Mouse (Mus musculus): ENCODE measurements at regions not wholly inside any gene's neighbourhood (a gene's known extent, or its start where the extent isn't known, plus 50 kb on each side); places are given as distances from the start of the nearest gene placed in this dataset.

DNA sequence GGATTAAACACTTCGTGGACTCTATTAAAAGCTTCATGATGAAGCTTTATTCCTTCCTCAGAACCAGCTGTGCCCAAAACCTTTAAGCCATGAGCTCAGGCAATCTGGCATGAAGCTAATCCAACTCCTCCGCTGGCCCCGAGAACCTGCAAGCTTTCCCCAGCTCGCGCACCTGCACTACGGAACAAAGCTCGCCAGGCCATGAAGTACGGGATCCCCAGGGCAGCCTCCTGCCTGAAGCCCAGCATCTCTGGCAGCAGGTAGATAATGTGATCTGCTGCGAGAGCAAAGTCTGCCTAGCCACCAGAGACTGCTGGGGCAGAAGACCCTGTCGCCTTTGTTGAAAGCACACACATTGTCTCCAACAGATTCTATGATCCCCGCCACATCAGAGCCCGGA, 108.9 kb downstream of the Gm9376 start:
- no peak for DNase-seq (ENCODE audit: extremely low spot score in 1 of 2, low spot score in 2 of 2)
- no peak overlapping the region for H3K27ac ChIP-seq
- TF ChIP-seq CTCF (IDR thresholded peaks at IDR 0.05): no peak
- H3K4me3 ChIP-seq: no peak overlapping the region
- intact Hi-C loops (cut with DNase I): no loop called here

DNA sequence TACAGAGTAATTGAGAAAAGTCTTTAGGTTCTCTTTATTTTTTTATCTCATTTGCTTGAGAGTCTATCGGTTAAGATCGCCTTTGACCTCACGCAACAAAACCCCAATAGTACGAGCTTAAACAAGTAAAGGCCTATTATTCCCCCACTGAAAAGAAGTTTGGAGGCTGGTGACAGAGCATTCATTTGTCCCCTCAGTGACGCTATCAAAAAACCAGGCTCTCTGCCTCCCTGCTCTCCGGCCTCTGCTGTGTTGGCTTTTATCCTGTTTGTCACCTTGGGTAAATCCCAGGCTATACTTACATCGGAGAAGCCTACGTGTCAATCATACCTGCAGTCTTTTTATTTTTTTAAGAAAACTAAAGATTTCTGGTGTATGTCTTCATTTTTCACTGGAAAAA, 112.9 kb downstream of the Gm9376 start:
- Histone ChIP-seq H3K4me3 (no peak overlapping the region), H3K27ac (no peak overlapping the region)
- no peak for TF ChIP-seq CTCF (IDR thresholded peaks at IDR 0.05)
- intact Hi-C loops (cut with DNase I): no loop called here
- DNase-seq (ENCODE audit: extremely low spot score in 1 of 2, low spot score in 2 of 2): no peak

DNA sequence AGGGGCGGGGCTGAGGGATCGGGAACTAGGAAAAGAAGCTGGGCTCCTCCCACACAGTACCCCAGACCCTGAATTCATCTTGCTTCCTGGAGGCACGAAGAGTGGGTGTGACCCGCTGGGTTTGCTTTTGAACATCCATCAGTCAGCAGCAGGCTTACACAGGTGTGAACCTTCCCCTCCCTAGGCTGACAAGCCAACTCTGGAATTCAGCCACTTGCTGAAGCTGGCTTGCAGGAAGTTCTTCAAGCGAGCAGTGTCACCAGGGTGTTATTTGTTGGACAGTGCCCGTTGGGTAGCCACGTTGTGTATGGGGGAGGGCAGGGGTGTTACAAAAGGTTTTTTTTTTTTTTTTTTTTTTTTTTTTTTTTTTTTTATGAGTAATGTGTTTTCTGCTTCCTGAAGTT, 118.8 kb downstream of the Gm9376 start:
- intact Hi-C loops (cut with DNase I): loop anchor here (5.0 kb wide), 1 partner anchor 148 kb away; the partner anchor contains the start of gene Sox21
- DNase-seq (ENCODE audit: extremely low spot score in 1 of 2, low spot score in 2 of 2): no peak
- Histone ChIP-seq H3K27ac (no peak overlapping the region), H3K4me3 (no peak overlapping the region)
- no peak for TF ChIP-seq CTCF (IDR thresholded peaks at IDR 0.05)

DNA sequence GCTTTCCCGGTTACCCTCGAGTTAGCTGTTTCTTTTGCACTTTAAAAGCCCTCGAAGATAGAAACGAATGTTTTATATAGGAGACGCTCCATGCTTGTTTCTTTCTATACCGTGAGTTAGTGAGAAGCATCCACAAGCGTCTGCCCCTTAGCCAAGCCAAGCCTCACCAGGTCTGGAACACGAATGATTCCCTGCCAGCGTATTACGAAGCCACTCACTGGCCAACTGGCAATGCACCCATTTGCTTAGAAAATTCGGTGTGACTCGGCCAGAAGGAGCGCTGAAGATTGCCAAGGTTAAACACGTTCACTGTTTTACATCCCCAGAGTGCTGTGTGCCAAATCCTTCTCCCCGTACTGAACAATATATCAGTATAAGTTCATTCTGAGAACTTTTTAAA, 121.3 kb downstream of the Gm9376 start:
- intact Hi-C loops (cut with DNase I): loop anchor here (5.0 kb wide), 1 partner anchor 151 kb away; the partner anchor contains the start of gene Sox21
- TF ChIP-seq CTCF (IDR thresholded peaks at IDR 0.05): no peak

DNA sequence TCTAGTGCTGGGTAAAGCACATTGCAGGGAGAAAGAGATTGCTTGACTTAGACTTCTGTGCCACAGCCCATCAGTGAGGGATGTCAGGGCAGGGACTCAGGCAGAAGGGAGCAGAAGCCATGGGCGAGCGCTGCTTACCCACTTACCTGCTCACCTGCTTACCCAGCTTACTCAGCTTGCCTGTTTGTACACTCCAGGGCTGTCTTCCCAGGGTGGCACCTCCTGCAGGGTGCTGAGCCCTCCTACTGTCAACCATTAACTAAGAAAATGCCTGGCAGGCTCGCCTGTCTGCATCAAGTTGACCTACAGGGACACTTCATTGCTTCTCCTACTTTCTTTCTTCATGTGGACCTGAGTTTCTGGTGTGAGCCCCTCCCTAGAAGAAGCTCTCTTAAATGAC, 124.0 kb downstream of the Gm9376 start:
- no peak for TF ChIP-seq CTCF (IDR thresholded peaks at IDR 0.05)
- intact Hi-C loops (cut with DNase I): no loop called here
- Histone ChIP-seq H3K4me3 (no peak overlapping the region), H3K27ac (no peak overlapping the region)
- DNase-seq (ENCODE audit: extremely low spot score in 1 of 2, low spot score in 2 of 2): no peak

More for the DNA sequence above, 121.3 kb downstream of the Gm9376 start:
- Histone ChIP-seq H3K27ac (no peak overlapping the region), H3K4me3 (no peak overlapping the region)
- no peak for DNase-seq (ENCODE audit: extremely low spot score in 1 of 2, low spot score in 2 of 2)

DNA sequence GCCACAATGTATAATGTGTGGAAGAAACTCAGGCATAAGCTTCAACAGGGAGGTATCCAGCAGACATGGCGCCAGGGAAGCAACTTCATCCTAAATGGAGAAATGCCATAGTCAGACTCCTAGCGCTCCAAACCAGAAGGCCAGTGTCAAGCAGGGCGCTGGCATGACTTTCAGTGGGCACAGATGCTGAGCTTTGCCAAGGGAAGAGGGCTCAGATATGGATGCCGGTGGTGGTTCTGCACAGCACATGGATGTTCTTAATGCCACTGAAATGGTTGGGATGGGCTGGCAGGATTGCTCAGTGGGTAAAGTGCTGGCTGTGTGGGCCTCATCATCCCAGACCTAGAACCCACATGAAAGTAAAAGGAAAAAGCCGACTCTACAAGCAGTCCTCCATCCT, 124.8 kb downstream of the Gm9376 start:
- no peak overlapping the region for H3K27ac ChIP-seq
- intact Hi-C loops (cut with DNase I): no loop called here
- no peak for DNase-seq (ENCODE audit: extremely low spot score in 1 of 2, low spot score in 2 of 2)
- no peak for TF ChIP-seq CTCF (IDR thresholded peaks at IDR 0.05)
- no peak overlapping the region for H3K4me3 ChIP-seq

DNA sequence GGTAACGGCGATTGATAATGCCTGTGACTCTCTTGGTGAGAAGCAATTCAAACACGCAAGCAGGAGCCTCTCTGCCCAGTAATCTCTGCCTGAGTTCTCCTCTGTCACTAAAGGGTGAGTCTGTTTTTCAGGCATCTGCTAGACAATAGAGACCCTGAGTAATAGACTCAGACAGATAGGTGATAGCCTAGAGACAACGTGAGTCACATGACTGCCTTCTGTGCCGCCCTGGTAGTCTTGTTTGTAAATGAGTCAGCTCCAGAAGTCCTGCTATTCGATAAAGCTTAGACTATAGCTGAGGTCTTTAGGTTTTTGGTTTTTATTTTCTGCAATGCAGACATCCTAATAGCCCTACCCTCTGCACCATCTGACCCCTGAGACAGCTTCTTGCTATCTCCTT, 126.9 kb downstream of the Gm9376 start:
- H3K27ac ChIP-seq: no peak overlapping the region
- DNase-seq (ENCODE audit: extremely low spot score in 1 of 2, low spot score in 2 of 2): no peak
- no peak for TF ChIP-seq CTCF (IDR thresholded peaks at IDR 0.05)
- no peak overlapping the region for H3K4me3 ChIP-seq
- intact Hi-C loops (cut with DNase I): no loop called here

DNA sequence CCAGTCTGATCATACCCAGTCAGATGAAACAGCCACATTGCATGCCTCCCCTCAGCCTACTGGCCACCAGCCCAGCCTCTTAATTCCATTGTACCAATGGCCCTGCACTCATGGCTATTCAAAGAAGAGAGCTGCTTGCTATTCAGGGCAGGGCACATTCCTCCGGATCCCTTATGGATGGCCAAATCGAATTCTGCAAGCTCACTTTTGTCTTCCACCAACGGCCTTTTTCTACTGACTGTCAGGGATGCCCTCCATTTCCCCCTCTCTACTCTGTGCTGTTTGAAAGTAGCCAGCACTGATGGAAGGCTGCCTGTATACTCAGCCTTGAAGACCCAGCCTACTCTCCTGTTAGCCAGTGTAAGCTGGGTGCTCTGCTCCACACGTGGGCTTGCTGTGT, 147.5 kb downstream of the Gm9376 start:
- no peak for DNase-seq (ENCODE audit: extremely low spot score in 1 of 2, low spot score in 2 of 2)
- Histone ChIP-seq H3K4me3 (no peak overlapping the region), H3K27ac (no peak overlapping the region)
- no peak for TF ChIP-seq CTCF (IDR thresholded peaks at IDR 0.05)
- intact Hi-C loops (cut with DNase I): no loop called here

DNA sequence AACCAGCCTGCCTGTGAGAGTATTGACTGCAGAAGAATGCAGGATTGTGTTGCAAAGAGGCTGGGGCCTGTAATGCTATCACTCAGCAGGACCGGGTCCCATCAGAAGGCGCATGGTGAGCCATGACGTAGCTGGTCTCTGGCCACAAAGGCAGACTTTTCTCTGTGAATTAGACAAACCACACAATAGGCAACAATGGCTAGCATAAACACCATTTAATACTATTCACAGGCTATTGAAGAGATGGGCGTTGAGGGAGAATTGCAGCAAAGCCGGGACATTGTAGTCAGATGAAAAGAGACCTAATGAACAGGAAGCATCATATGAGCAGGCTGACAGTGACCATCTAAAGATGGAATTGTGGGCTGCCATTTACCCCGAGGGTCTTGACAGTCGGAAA, 149.4 kb downstream of the Gm9376 start:
- H3K4me3 ChIP-seq: no peak overlapping the region
- no peak for TF ChIP-seq CTCF (IDR thresholded peaks at IDR 0.05)
- intact Hi-C loops (cut with DNase I): no loop called here
- no peak overlapping the region for H3K27ac ChIP-seq
- no peak for DNase-seq (ENCODE audit: extremely low spot score in 1 of 2, low spot score in 2 of 2)

DNA sequence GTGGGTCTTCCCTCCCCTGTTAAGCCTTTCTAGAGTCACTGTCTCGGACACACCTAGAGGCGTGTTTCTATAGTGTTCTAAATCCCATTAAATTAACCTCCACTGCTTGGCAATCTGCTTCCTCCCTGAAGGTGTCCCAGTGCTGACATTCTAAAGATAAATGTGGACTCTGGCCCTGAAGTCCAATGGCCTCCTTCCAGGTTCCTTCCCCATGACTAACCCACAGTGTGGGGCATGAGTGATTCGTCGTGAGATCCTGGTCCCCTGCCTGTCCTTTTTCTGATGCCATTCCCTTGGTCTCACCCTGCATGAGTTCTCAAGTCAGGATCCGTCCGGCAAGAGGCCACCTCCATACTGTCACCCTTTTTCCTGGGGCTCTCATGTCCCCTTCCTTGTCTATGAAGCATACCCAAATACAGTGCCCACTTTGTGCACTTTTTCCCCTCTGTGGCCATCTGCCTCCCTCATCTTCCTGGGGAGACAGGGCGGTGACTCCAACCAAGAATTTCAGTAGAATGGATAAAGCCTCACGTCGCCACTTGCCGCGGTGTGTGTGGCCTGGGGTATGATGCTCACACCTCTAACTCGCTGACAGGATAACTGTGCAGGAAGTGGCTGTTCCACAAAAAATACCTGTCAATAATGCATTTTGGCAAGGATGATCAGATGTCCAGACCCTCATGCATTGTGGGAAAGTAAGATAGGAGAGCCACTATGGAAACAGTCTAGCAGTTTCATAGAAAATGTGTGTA, 152.9 kb downstream of the Gm9376 start:
- no peak overlapping the region for H3K27ac ChIP-seq
- H3K4me3 ChIP-seq: no peak overlapping the region
- DNase-seq (ENCODE audit: extremely low spot score in 1 of 2, low spot score in 2 of 2): no peak
- no peak for TF ChIP-seq CTCF (IDR thresholded peaks at IDR 0.05)
- intact Hi-C loops (cut with DNase I): no loop called here

DNA sequence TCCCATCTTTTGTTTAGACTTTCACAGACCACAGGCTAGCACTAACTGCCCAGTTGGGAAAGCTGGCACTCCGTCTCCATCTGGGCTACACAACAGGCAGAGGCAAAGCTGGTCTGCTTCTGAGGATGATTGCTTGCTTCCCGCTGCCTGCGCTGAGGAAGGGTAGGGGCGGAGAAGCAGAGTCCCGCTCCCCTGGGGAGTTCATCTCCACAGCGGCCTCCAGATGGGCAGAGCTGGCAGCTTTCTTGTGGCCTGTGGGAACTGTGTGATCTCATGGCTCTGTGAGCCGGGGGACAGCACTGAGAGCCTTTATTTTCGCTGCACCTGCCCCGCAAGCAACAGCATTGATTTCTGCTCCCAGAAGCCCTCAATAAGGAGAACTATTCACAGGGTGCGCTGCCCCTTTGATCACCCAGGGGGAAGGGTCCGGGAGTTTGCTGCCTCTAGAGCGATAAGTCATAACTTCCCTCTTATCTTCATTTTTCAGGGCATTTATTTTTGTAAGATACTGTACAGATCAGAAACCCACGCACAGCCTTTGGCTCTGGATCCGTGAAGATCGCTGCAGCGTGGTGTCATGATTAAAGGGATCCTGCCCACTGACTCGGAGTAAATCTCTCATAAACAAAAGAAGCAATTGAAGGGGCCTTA, 155.7 kb downstream of the Gm9376 start:
- Histone ChIP-seq H3K27ac (no peak overlapping the region), H3K4me3 (peak overlapping the region; percentile 18; the same call in 1 of the 2 replicates)
- intact Hi-C loops (cut with DNase I): no loop called here
- peak; percentile 14 to 17 for DNase-seq (ENCODE audit: extremely low spot score in 1 of 2, low spot score in 2 of 2)
- no peak for TF ChIP-seq CTCF (IDR thresholded peaks at IDR 0.05)

DNA sequence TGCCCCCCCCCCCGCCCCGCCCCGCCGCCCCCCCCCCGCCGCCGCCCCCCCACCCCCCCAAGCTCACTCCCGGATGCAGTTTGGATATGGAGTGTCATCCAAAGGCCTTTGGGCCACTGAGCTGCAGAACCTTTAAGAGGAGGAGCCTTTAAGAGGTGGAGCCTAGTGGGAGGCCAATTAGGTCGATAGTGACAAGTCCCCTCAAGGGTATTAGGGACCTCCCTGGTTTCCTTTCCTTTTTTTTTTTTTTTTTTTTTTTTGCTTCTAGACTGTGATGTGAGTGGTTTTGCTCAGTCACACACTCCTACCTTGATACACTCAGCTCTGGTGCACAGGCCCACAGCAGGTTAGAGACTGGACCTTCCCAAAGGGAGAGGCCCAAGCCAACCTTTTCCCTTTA, 156.5 kb downstream of the Gm9376 start:
- intact Hi-C loops (cut with DNase I): no loop called here
- Histone ChIP-seq H3K4me3 (no peak overlapping the region), H3K27ac (no peak overlapping the region)
- DNase-seq (ENCODE audit: extremely low spot score in 1 of 2, low spot score in 2 of 2): no peak
- no peak for TF ChIP-seq CTCF (IDR thresholded peaks at IDR 0.05)

DNA sequence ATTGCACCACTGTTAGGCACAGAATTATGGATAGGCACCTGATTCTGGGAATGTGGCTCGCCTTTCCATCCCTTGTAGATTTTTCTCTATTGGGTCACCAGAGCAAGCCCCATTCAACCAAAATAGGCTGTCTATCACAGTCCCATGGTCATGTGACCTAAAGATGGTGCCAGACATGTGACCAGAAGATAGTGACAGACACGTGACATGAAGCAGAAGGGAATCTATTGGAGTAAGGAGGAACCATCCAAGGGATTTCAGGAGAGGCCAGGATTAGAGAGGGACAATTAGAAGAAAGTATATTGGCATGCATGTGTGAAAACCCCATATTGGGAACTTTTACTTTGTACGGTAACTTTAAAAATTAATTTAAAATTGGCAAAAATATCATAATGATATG, 159.8 kb downstream of the Gm9376 start:
- intact Hi-C loops (cut with DNase I): no loop called here
- DNase-seq (ENCODE audit: extremely low spot score in 1 of 2, low spot score in 2 of 2): no peak
- no peak overlapping the region for H3K4me3 ChIP-seq
- H3K27ac ChIP-seq: no peak overlapping the region
- TF ChIP-seq CTCF (IDR thresholded peaks at IDR 0.05): no peak

Data from left cerebral cortex, adult 2 months (tissue).